Mouse (Mus musculus) lung, postnatal 0 days (tissue): ENCODE measurements at regions not wholly inside any gene's neighbourhood (a gene's known extent, or its start where the extent isn't known, plus 50 kb on each side); places are given as distances from the start of the nearest gene placed in this dataset.

Source experiments
- CTCF ChIP-seq: IDR thresholded peaks from 2 replicates; pipeline ENCODE4 v1.5.1; 2016; ENCODE audit warnings: antibody characterized with exemption, mild to moderate bottlenecking
- EP300 ChIP-seq: IDR thresholded peaks from 2 replicates; pipeline ENCODE4 v1.6.1; 2016; ENCODE audit warnings: antibody characterized with exemption, mild to moderate bottlenecking, control low read depth

- TF ChIP-seq CTCF (no peak), EP300 (peak; percentile 48)
These were observed 341.8 kb downstream of the Atp6ap1l start for GRCm38 (mm10) chr13:90563183-90563840.
